Mouse (Mus musculus) embryonic fibroblast, embryonic 13.5 days (primary cell): ENCODE measurements at regions not wholly inside any gene's neighbourhood (a gene's known extent, or its start where the extent isn't known, plus 50 kb on each side); places are given as distances from the start of the nearest gene placed in this dataset.
"Not testable (repeated sequence)": the region's sequence is repeated elsewhere in the genome, so short reads cannot be mapped to it uniquely, and the experiment has no call there.

Experiments
- H3K27ac ChIP-seq: 2 replicates; pipeline ENCODE4 v1.5.1; 2012; ENCODE audit warnings: low read length, control low read depth, inconsistent platforms; ENCODE audit not compliant: insufficient read depth
- H3K4me1 ChIP-seq: 2 replicates; pipeline ENCODE4 v1.6.1; 2011; ENCODE audit warnings: low read length; ENCODE audit not compliant: control insufficient read depth, insufficient read depth
- H3K4me3 ChIP-seq: 2 replicates; pipeline ENCODE4 v1.5.1; 2011; ENCODE audit warnings: mild to moderate bottlenecking, control low read depth, low read length; ENCODE audit not compliant: insufficient read depth
- CTCF ChIP-seq: IDR thresholded peaks from 2 replicates; pipeline ENCODE4 v1.5.1; 2011; ENCODE audit warnings: mild to moderate bottlenecking, control low read depth, low read length, moderate library complexity, borderline replicate concordance; ENCODE audit not compliant: insufficient read depth
- POLR2A ChIP-seq: IDR thresholded peaks from 2 replicates; pipeline ENCODE4 v1.6.1; 2011; ENCODE audit warnings: low read depth, mild to moderate bottlenecking, control low read depth, low read length, moderate library complexity

GRCm38 (mm10) chr1:168676418-168677413 is 244.6 kb upstream of the Pbx1 start:
- Histone ChIP-seq H3K27ac (no peak overlapping the region), H3K4me1 (no peaks in the 10 kb centered on the region), H3K4me3 (no peak overlapping the region)
- TF ChIP-seq CTCF (no peak), POLR2A (no peak)

- Histone ChIP-seq H3K27ac (no peak overlapping the region), H3K4me3 (no peak overlapping the region), H3K4me1 (no peaks in the 10 kb centered on the region)
- TF ChIP-seq POLR2A, result no peak
Observed at GRCm38 (mm10) chr1:168675741-168676140, 243.7 kb upstream of the Pbx1 start.

GRCm38 (mm10) chr1:168662755-168663284 is 230.8 kb upstream of the Pbx1 start:
- H3K4me1 ChIP-seq, result no peaks in the 10 kb centered on the region
- no peak overlapping the region for H3K4me3 ChIP-seq
- TF ChIP-seq POLR2A, result no peak
- TF ChIP-seq CTCF, result no peak
- H3K27ac ChIP-seq, result no peak overlapping the region

DNA sequence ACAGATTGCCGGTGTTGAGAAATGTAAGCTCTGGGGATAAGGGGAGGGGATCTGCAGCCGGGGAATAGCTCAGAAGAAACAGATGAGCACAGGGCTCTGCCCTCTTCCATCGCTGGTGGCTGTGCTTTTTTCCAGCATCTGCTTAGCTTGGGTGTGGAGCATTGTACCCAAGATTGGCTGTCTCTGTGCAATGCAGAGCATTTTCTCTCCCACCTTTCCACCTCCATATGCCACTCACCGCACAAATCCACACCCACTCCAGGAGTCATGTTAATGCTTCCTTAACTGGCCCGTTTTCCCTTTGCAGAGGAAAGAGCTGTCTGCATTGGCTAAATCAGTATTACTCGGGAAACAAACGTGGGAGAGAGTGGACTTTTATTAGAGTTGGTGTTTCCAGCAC is 228.9 kb upstream of the Pbx1 start:
- Histone ChIP-seq H3K4me3 (no peak overlapping the region), H3K4me1 (no peaks in the 10 kb centered on the region), H3K27ac (no peak overlapping the region)
- TF ChIP-seq CTCF (no peak), POLR2A (no peak)

DNA sequence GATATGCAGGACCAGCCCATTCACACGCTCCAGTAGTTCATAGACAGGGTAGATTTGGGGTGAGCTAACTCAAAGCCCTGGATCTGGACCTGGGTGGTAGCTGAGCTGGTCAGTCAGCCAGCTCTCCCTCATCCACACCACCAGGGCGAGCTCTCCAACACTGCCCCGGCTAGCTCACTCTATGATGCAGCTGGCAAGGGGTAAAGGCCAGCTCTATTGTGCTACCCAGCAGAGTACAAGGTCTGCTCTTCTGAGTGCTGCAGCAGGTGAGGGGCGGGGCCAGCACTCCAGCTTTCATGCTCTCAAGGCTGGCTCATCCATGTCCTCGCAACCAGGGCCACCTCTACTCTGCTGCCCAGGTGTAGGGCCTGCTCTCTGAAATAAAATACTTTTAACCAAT is 227.5 kb upstream of the Pbx1 start:
- H3K4me3 ChIP-seq, result no peak overlapping the region
- H3K27ac ChIP-seq, result no peak overlapping the region
- TF ChIP-seq CTCF, result no peak
- TF ChIP-seq POLR2A, result no peak
- H3K4me1 ChIP-seq, result no peaks in the 10 kb centered on the region

- Histone ChIP-seq H3K4me1 (no peaks in the 10 kb centered on the region; the same call in 1 of the 2 replicates), H3K4me3 (no peak overlapping the region), H3K27ac (no peak overlapping the region)
- no peak for TF ChIP-seq POLR2A
- no peak for TF ChIP-seq CTCF
Observed at GRCm38 (mm10) chr1:168632837-168633236, 200.8 kb upstream of the Pbx1 start.

DNA sequence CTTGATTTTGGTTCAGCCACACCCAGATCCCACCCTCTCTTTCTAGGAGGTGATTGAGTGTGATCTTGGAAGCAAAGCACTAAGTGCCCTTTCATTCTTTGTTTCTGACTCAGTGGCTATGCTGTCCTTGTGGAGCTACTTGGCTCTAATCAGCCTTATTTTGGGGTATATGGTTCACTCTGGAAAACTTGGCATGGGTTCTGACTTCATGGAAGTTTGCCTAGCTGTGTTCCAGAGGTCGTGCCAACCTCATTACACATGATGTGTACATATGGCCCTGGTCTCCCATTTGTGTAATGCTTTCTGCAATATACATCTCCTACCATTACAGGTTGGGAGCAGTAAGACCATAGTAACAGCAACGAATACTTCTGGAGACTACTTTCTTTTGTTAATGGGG is 199.9 kb upstream of the Pbx1 start:
- no peak overlapping the region for H3K4me3 ChIP-seq
- no peaks in the 10 kb centered on the region; the same call in 1 of the 2 replicates for H3K4me1 ChIP-seq
- H3K27ac ChIP-seq, result no peak overlapping the region
- TF ChIP-seq POLR2A, result no peak
- no peak for TF ChIP-seq CTCF

DNA sequence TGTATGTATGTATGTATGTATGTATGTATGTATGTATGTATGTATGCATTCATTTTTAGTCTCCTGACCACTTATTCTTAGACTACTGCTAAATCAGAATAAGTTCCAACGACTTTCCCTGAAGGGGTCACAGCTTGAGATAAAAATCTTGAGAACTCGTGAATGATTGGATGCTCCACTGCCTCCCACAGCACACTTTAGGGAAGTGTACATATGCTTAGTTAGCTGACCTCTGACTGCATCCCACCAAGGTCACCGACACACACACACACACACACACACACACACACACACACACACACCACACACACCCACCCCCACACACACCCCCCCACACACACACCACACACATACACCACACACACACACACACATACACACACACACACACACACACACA is 169.9 kb upstream of the Pbx1 start:
- not testable (repeated sequence) for H3K4me3 ChIP-seq, H3K4me1 ChIP-seq, H3K27ac ChIP-seq

DNA sequence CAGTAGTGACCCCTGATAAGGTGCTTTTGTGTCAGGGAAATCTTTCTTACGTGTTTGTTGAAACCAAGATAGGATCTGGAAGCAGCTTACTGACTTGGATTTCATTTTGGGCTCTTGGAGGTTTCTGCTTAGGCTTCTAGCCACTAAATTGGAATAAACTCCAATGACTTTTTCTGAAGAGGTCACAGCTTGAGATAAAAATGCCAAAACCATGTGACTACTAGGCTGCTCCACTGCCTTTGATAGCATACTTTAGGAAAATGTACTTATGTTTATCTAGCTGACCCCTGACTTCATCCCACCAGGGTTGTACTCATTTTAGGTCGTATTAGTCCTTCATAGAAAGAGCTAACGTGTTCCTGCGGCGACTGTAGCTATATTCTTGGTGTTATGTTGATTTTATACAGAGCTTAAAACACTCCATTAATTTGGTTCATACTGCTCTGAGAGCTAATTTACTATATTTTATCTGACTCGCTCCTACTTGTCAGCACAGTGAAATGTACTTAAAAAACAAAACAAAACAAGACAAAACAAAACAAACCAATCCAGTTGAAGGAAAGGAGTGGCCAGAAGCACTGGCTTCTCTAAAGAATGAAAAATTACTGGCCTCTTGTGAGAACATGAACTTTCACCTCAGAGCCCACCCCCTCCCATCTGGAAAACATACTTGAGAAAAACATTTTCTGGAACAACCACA is 168.5 kb upstream of the Pbx1 start:
- Histone ChIP-seq H3K4me3 (no peak overlapping the region), H3K27ac (peak overlapping the region; percentile 47), H3K4me1 (peaks cover 10% of the 10 kb centered on the region; the same call in 1 of the 2 replicates)
- TF ChIP-seq POLR2A, result no peak
- TF ChIP-seq CTCF, result no peak

GRCm38 (mm10) chr1:168598191-168598667 is 166.2 kb upstream of the Pbx1 start:
- peak overlapping the region; percentile 66 for H3K27ac ChIP-seq
- peaks cover 10% of the 10 kb centered on the region; the same call in 1 of the 2 replicates for H3K4me1 ChIP-seq
- H3K4me3 ChIP-seq, result no peak overlapping the region
- TF ChIP-seq POLR2A (no peak), CTCF (no peak)
